Mouse (Mus musculus): ENCODE measurements around the gene Acaa1b.

DNA sequence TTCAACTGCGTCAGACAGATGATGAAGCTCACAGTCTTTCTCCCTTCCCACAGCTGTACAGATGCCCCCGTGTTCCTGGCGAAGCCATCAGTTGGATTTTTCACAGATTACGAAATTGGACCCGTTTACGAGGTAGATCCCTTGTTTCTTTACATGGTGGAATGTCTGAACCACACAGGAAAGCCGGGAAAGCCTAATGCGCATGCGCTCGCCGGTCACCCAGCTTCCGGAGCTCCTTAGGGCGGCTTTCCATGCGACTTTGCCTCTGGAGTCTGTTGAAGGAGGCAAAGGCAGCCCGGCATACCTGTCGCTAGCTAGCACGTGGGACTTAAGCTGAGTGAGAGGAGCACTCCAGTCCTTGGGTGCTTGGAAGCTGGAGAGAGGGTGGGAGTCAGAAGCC is 42.0 kb downstream of the Acaa1b start:
- no peak for TF ChIP-seq CTCF (IDR thresholded peaks at IDR 0.05; ENCODE audit: extremely low read depth, insufficient read depth, insufficient read length, insufficient replicate concordance)
- no peak for TF ChIP-seq POLR2A (IDR thresholded peaks at IDR 0.05; ENCODE audit: low read depth, low read length)
